Mouse (Mus musculus): Measurements from ENCODE around the gene Kcnc3.

Kcnc3 gene

DNA sequence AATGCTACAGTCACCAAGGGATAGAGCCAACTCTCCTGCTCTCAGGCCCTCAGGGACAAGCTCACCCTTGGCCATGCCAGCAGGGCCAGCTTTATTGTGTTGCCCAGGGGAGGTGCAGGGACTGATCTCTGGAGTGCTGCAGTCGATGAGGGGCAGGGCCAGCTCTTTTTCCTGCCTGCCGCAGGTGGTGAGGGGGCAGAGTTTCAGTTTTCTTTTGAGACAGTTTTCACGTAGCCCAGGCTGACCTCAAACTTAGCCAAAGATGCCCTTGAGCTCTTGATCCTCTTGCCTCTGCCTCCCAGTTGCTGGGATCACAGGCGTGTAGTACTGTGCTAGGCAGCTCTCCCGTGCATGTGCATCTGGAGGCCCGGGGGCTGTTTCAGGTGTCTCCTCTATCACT, 19.5 kb upstream of the Kcnc3 start:
- DNase-seq (ENCODE audit: low read depth, low spot score), result no peak

DNA sequence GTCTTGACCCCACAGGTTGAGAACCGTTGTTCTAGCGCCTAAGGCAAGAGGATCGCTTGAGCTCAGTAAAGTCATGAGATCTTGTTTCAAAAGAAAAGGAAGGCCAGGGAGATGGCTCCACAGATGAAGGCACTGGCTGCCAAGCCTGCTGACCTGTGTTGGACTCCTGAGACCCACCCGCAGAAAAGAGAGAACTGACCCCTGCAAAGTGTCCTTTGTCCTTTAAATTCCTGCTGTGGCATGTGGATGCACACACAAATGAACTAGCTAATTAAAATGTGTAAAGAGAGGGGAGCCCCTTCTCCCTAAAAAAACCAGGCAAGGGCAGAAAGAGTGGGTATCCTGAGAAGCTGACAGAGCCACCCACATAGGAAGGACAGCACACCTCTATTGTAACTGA, 18.7 kb upstream of the Kcnc3 start:
- DNase-seq (ENCODE audit: low read depth, low spot score), result no peak

DNA sequence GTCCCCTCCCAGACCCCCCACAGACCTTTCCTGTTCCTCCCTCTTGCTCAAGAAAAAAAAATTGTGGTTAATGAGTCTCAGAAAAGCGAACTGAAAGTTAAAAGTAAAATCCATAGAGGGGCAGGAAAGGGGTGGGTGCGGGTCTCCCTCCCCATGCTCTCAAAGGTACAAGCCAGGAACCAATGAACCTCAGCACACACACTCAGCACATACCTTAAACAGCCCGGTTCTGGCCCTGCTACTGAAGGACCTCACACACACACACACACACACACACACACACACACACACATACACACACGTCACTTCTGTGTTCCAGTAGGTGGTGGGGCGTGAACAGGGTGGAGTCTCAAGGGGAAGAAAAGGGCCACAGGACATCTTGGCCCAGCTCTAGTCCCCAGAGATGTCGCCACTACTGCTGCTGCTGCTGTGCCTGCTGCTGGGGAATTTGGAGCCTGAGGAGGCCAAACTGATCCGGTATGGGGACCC, 18.2 kb upstream of the Kcnc3 start, which contains the start of gene Napsa:
Napsa (plus strand) TSS at position 168 of the 489 bp plus-strand sequence.
- DNase-seq (ENCODE audit: low read depth, low spot score), result no peak

DNA sequence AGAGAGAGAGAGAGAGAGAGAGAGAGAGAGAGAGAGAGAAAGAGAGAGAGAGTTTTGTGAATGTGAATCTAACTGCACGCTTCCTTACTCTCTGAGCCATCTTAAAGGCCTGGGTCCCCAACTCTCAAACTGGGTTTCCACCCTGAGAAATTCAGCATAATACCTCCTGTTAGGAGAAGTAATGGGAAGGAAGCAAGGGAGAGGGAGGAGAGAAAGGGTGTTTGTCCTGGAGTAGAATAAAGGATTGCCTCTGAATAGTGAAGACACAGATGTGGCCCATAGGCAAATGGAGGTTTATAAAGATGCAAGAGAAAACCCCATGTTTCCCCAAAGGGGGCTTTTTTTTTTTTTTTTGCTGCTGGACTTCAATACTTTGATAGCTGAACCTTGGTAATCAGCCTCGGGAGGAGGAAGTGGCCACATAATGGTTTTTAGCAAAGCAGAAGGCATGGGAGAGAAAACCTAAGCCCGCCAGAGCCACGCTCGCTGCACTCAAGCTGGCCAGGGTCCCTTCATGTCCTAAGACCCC, 17.4 kb upstream of the Kcnc3 start:
- DNase-seq (ENCODE audit: low read depth, low spot score), result no peak

DNA sequence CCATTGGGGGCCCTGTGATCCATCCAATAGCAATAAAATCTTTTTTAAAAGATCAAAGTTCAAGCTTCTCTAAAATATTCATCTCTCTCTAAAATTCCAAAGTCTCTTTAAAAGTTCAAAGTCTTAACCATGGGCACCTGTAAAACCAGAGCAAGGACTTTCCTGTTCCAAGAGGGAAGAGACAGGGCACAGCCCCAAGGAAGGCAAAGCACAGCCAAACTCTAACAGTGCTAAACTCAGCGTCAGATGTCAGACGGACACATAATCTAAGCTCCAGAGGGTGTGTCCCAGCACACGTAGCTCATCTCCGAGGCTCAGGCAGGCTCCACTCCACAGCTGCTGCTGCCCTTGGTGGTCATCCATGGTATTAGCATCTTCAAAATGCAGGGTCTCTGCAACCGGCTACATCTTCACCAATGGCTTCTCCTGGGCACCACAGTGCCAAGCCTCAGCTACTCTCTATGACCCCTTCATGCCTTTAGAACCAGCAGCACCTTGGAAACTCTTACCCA, 14.1 kb upstream of the Kcnc3 start:
- peak; percentile 55 for DNase-seq (ENCODE audit: low read depth, low spot score)

DNA sequence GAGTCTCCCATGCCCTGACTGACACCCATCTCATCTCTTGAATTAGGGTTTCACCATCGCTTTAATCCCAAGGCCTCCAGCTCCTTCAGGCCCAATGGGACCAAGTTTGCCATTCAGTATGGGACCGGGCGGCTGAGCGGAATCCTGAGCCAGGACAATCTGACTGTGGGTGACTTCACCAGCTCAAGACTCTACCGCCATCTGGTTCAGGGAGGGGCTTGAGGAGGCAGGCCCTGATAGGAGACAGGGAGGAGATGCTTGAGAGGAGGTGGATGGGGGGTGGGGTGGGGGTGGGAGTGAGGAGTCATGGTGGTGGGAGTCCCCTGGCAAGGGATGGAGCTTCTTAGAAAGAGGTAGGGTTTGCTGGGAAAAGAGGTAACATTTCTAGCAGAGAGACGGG, 8.8 kb upstream of the Kcnc3 start:
- no peak for DNase-seq (ENCODE audit: low read depth, low spot score)

DNA sequence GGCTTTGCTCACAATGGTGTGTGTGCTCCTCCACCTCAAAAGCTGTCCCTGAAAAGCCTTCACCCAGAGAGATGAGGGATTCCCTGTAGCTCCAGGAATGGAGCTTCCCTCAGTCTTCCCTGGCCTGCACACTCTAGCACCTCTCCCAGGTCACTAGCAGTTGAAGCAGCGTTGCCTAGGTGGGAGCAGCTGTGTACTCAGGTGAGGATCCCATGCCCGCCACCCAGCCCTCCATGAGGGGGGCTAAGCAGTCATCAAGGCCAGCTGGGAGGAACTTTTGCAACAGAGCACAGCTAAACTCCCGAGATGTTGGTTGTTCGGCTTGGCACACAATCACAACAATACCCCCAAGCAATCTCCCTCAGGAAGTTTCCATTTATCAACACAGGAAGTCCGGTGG, 7.8 kb upstream of the Kcnc3 start:
- DNase-seq (ENCODE audit: low read depth, low spot score), result no peak

DNA sequence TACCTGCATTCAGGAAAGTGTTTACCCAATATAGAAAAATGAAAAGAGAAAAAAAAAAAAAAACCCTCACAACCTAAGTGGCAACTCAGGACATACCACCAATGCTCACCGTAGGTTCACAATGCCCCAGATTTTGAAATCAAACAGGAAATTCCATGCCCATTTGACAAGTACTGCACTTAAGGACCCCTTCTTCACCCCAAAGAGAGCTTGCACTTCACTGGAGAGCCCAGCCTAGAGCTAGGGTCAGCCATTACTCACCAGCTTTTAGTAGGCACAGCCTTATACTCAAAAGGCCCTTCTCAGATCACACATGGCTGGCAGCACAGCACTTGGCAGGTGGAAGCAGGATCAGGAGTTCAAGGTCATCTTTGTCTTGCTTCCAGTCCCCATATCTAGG, 7.3 kb upstream of the Kcnc3 start:
- DNase-seq (ENCODE audit: low read depth, low spot score), result no peak

DNA sequence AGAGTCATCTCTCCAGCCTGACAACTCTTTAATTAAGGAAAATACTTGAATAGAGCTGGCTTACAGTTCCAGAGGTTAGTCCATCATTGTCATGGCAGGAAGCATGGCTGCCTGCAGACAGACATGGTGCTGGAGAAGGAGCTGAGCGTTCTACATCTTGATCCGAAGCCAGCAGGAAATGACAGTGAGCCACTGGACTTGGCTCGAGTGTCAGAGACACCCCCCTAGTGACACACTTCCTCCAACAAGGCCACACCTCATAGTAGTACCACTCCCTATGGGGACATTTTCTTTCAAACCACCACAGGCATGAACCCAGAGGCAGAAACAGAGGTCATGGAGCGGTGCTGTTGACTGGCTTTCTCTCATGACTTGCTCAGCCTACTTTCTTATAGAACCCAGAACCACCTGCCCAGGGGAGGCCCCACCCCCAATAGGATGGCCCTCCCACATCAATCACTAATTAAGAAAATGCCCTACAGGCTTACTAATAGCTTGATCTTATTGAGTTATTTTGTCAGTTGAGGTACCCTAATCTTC, 6.1 kb upstream of the Kcnc3 start:
- no peak for DNase-seq (ENCODE audit: low read depth, low spot score)

DNA sequence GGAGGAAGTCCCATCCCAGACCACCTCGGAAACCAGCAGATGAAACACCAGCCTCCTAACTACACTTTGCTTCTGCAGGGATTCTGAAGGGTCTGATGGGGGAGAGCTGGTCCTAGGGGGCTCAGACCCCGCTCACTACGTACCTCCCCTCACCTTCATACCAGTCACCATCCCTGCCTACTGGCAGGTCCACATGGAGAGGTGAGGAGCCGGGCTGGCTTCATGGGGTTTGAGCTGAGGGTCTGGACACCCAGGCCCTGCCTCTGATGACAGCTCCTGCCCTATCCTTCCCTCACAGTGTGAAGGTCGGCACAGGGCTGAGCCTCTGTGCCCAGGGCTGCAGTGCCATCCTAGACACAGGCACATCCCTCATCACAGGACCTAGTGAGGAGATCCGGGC, 5.5 kb upstream of the Kcnc3 start:
- no peak for DNase-seq (ENCODE audit: low read depth, low spot score)

DNA sequence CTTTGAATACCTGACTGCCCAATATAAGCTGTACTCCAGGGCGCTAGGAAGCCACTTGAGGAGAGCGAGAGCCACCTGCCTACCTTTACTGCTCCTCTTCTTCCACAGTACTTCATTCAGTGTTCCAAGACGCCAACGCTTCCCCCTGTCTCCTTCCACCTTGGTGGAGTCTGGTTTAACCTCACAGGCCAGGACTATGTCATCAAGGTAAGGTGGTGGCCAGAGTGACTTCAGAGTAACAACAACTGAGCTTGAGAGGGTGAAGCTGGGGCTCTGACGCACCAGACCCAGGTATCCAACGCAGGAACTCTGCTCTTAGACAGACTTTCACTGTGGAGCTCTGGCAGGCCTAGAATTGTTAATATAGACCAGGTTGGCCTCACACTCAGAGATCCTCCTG, 4.9 kb upstream of the Kcnc3 start:
- DNase-seq (ENCODE audit: low read depth, low spot score), result no peak

DNA sequence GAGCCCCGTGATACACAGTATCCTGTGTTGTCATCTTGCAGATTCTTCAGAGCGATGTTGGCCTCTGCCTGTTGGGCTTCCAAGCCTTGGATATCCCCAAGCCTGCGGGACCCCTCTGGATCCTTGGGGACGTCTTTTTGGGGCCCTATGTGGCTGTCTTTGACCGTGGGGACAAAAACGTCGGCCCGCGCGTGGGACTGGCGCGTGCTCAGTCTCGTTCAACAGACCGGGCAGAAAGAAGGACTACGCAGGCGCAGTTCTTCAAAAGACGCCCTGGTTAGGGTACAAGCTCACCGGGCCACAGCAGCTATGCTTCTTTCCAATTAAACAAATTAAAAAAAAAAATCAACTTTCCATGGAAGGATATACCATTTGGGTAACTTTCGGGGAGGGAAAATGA, 3.9 kb upstream of the Kcnc3 start:
- DNase-seq (ENCODE audit: low read depth, low spot score), result peak; percentile 63

DNA sequence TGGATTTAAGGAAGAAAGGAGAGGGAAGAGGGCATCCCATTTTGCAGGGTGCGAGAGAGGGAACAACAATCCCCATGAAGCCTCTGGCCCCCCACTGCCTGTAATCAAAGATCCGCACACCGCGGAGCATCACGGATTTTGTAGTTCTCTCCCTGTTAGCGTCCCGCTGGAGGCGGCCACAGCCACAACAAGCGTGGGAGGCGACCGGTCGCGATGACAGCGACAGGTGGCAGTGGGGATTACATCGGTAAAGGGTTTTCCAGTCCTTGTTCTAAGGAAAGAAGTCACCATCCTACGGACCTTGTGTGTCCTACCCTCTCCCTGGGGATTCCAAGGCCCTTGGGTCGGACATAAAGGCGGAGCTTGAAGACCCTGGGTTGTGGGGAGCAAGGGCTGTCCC, 3.5 kb upstream of the Kcnc3 start:
- DNase-seq (ENCODE audit: low read depth, low spot score), result peak; percentile 84

DNA sequence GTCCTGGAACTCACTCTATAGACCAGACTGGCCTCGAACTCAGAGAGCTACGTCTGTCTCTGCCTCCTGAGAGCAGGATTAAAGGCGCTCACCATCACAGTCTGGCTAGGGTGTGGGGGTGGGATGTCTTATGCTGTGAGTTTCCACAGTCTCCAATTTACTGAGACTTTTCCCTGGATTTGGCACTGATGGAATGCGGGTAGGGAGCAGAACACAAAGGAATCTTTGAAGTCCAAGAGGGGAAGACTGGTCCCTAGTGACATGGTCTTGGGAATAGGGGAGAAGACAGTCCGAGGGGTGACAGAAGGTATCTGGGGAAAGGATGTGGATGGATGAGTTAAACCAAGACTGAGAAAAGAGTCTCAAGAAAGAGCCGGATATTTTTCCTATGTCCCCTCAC, 2.8 kb upstream of the Kcnc3 start:
- no peak for DNase-seq (ENCODE audit: low read depth, low spot score)

DNA sequence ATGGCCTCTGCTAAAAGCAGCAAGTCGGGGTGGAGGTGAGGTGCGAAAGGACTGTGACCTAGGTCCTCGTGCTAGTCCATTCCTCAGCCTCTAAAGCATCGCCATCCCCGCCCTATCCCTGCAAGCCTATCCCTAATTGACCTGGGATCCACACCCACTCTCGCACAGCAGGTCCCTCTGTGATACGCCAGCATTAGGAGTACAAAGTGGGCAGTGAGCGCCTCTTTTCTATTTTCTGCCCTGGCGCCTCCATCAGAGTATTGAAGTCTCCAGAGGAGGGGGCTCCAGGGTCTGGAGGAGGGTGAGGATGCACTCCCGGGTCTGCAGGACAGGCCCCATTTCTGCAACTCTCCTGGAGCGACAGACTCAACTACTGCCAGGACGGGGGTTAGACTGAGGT, 2.1 kb upstream of the Kcnc3 start:
- peak; percentile 41 for DNase-seq (ENCODE audit: low read depth, low spot score)

DNA sequence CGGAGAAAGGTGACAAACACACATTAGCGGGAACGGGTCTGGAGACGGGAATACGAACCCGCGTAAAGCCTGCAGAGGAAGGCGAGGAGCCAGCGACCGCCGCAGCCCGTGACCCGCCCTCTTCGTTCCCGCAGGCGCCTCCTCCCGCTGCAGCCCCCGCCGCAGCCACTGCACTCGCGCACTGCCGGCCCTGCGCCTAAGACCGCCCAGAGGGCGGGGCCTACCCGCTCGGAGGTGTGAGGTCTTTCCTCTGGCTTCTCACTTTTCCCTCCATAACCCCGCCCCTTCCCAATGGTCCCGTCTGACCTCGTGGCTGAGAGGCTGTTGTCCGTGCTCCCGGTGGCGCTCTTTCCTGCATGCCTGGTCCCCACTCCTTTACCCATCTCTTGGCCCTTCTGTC, 1.3 kb upstream of the Kcnc3 start:
- peak; percentile 95 for DNase-seq (ENCODE audit: low read depth, low spot score)

DNA sequence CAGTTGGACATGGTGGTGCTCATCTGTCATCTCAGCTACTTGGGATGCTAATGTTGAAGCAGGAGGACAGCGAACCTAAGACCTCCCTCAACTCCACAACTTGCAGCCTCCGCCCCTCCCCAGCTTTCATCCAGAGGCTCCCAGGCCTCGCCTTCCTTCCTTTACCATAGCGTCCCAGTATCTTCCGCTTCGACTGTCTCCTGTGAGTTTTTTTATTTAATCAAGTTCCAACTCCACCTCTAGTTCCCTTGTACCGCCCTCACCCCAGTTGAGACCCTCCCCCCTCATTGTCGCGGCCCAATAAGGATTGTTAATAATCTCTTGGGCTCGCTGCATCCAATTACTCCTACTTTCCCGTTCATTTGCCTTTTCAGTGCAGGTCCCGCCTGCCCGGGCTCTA, 518 bp upstream of the Kcnc3 start:
- DNase-seq (ENCODE audit: low read depth, low spot score), result peak; percentile 78

DNA sequence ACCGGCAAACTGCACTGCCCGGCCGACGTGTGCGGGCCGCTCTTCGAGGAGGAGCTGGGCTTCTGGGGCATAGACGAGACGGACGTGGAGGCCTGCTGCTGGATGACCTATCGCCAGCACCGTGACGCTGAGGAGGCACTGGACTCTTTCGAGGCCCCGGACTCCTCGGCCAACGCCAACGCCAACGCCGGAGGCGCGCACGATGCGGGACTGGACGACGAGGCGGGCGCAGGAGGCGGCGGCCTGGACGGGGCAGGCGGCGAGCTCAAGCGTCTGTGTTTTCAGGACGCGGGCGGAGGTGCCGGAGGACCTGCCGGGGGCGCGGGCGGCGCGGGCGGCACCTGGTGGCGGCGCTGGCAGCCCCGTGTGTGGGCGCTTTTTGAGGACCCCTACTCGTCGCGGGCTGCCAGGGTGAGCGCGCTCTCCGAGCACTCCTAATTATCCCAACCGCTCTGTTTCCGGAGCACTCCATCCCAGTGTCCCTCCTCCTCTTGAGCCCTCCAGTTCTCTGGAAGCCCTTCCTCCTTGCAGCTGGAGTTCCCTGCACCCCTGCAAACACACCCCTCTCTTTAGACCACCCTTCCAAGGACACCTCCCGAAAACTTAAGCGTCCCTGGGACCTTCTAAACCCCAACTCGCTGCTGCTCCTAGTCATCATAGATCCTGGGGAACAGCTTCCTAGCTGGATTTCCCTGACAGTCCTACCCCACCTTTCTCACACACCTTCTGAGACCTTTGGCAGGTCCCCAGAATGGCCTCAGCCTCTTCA, 1.1 kb downstream of the Kcnc3 start:
- no peak for DNase-seq (ENCODE audit: low read depth, low spot score)

DNA sequence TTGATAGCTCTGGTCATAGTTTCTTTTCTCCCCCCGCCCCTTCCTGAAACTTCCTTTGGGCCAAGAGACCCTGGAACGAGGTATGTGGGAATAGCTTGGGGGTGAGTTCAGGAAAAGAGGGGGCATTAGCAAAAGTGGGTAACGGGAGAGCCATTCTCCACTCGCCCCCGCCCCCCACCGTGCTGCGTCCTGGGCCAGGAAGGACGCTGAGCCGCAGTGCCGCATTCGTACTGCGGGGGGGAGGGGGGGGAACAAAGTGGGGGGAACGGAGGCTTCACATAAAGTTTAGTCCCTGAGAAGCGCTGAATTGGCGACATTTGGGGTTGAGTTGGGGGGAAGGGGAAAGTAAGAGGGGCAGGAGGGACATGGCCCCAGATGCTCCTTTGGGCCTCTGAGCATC, 2.6 kb downstream of the Kcnc3 start:
- DNase-seq (ENCODE audit: low read depth, low spot score), result no peak

DNA sequence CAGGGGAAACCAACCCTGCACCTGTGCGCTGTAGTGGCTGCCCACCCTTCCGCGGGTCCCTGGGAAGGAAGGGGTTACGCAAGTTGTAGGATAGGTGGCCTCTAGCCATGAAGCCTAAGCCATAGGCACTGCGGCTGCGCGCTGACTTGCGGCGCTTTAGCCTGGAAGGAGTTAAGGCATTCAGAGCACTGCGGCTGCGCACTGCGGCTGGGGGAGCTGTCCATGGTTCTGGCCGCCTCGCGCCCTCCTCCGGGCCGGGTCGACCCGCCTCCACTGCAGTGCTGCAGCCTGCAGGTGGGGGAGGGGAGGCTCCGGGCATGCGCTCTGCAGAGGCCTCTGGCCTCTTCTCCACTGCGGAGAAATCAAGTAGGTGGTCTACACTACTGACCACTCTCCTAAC, 3.3 kb downstream of the Kcnc3 start:
- peak; percentile 94 for DNase-seq (ENCODE audit: low read depth, low spot score)

DNA sequence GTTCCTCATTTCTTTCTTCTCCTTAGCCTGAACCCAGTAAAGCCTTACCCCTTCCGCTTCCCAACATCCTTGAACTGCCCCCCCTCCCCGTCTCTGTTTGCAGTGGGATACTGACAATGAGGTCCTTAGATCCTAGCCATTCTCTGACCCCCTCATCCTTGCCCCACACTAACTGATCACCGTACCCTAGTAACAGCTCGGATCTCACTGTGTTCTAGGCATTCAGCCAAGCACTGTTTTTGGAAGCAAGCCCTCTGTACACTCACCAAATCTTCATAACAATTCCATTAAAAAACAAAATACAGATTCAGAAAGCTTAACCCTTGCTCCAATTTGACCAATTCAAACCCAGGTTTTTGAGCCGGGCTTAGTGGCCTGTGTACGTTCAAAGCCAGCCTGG, 3.8 kb downstream of the Kcnc3 start:
- no peak for DNase-seq (ENCODE audit: low read depth, low spot score)

DNA sequence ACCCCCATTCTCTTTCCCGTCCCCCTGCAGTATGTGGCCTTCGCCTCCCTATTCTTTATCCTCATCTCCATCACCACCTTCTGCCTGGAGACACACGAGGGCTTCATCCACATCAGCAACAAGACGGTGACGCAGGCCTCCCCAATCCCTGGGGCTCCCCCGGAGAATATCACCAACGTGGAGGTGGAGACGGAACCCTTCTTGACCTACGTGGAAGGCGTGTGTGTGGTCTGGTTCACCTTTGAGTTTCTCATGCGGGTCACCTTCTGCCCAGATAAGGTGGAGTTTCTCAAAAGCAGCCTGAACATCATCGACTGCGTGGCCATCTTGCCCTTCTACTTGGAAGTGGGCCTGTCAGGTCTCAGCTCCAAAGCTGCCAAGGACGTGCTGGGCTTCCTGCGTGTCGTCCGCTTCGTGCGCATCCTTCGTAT, 4.7 kb downstream of the Kcnc3 start:
- DNase-seq (ENCODE audit: low read depth, low spot score), result no peak

DNA sequence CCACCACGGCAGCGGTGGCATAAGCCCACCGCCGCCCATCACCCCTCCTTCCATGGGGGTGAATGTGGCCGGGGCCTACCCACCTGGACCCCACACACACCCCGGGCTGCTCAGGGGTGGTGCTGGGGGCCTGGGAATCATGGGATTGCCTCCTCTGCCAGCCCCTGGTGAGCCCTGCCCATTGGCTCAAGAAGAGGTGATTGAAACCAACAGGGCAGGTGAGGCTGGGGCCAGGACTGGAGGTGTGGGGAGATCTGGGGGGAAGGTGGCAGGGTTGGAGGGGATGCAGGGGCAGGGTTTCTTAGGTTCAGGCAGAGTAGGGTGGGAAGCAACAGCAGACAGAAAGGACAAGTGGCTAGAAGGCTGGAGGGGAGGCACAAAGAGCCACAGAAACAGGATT, 5.6 kb downstream of the Kcnc3 start:
- no peak for DNase-seq (ENCODE audit: low read depth, low spot score)
